Comparison of ENCODE assay signal across 10 mouse cellular contexts in genomic region chr9:107570016-107570415, GRCm38 (mm10). TPM values are rescaled to one million over a fixed set of nuclear protein-coding genes. Genes with fewer than 3 reads are reported as not detected.
DNase-seq lines count a peak whose midpoint lies in the region; ATAC-seq and TF ChIP-seq lines count a peak whose summit lies in the region.
"Had no signal": no experiment of that assay in that cellular context is flagged by ENCODE, and none has a peak within 500 bp of the region (broad histone marks: within the 10 kb centered on the region; RNA-seq: fewer than 3 reads in every experiment).

No protein-coding gene starts in this region.

- no peak for ATAC-seq in hindbrain, embryonic 11.5 days (ENCODE audit: low FRiP score)

- H3K36me3 ChIP-seq in hindbrain, embryonic 11.5 days (ENCODE audit: control insufficient read depth, insufficient read depth, low read length) = peaks cover 28% of the 10 kb centered on the region
- peaks cover 64% of the 10 kb centered on the region for H3K36me3 ChIP-seq in midbrain, embryonic 10.5 days

- WGBS in bone marrow, adult 2 months = 78% methylated on average over 13 of the region's 13 CpGs
- WGBS in hindbrain, embryonic 11.5 days = 52% methylated on average over 13 of the region's 13 CpGs
- 57% methylated on average over 13 of the region's 13 CpGs for WGBS in midbrain, embryonic 10.5 days

- H3K27ac ChIP-seq in bone marrow, adult 2 months (ENCODE audit: control insufficient read depth, insufficient read depth, low read depth, low read length, poor library complexity) = peak overlapping the region; percentile 35; the same call in 1 of the 2 replicates
- 0 out of 2 replicates have a peak overlapping the region, but pooled peaks have one; percentile 19 for H3K27ac ChIP-seq in hindbrain, embryonic 11.5 days (ENCODE audit: low read depth, low read length)
- peak overlapping the region; percentile 98 for H3K27ac ChIP-seq in midbrain, embryonic 10.5 days (replicated peaks)

- H3K27me3 ChIP-seq in hindbrain, embryonic 11.5 days (ENCODE audit: control insufficient read depth, insufficient read depth, low read length) = no peaks in the 10 kb centered on the region
- no peaks in the 10 kb centered on the region for H3K27me3 ChIP-seq in midbrain, embryonic 10.5 days (ENCODE audit: low read depth, poor library complexity, severe bottlenecking)
- H3K27me3 ChIP-seq: Patski had no signal

- no peak for TF ChIP-seq POLR2A in bone marrow, adult 2 months (IDR thresholded peaks at IDR 0.05; ENCODE audit: borderline replicate concordance, control insufficient read depth, low read depth, low read length)

- DNase-seq in kidney, adult 18-20 months = peak; percentile 33
- DNase-seq in kidney, postnatal 14 days = no peak
- no peak for DNase-seq in hindbrain, embryonic 11.5 days (ENCODE audit: low spot score)
- no peak for DNase-seq in midbrain, embryonic 10.5 days (ENCODE audit: low spot score)
- no peak for DNase-seq in urinary bladder, postnatal 14 days (ENCODE audit: low spot score)
- no peak for DNase-seq in thymus, postnatal 4 days
- no peak for DNase-seq in left cerebral cortex, postnatal 4 days
- DNase-seq: gastrocnemius, postnatal 14 days had no signal

- H3K4me2 ChIP-seq in hindbrain, embryonic 11.5 days (replicated peaks; ENCODE audit: low read depth, low read length) = peak overlapping the region; percentile 58

- peak overlapping the region; percentile 32 for H3K4me3 ChIP-seq in bone marrow, adult 2 months (replicated peaks; ENCODE audit: control insufficient read depth, low read depth, low read length)
- peak overlapping the region; percentile 91 for H3K4me3 ChIP-seq in hindbrain, embryonic 11.5 days (ENCODE audit: low read depth, low read length)
- H3K4me3 ChIP-seq in midbrain, embryonic 10.5 days = peak overlapping the region; percentile 89

- no peaks in the 10 kb centered on the region; the same call in 1 of the 2 replicates for H3K4me1 ChIP-seq in bone marrow, adult 2 months (ENCODE audit: control insufficient read depth, insufficient read depth, low read length)
- peaks cover 14% of the 10 kb centered on the region for H3K4me1 ChIP-seq in hindbrain, embryonic 11.5 days (replicated peaks; ENCODE audit: control insufficient read depth, insufficient read depth, low read length)
- H3K4me1 ChIP-seq in midbrain, embryonic 10.5 days = peaks cover 62% of the 10 kb centered on the region

- intact Hi-C loops in left cerebral cortex, postnatal 4 days (cut with DNase I) = no loop called here

- H3K9me3 ChIP-seq in hindbrain, embryonic 11.5 days (ENCODE audit: control insufficient read depth, low read length) = no peaks in the 10 kb centered on the region
- H3K9me3 ChIP-seq in midbrain, embryonic 10.5 days (replicated peaks) = 0 out of 2 replicates have a peak, but pooled peaks cover 6% of the 10 kb centered on the region

- TF ChIP-seq CTCF in bone marrow, adult 2 months (IDR thresholded peaks at IDR 0.05; ENCODE audit: control insufficient read depth, insufficient read depth, low read length) = no peak

- H3K9ac ChIP-seq in hindbrain, embryonic 11.5 days (ENCODE audit: low read depth, low read length) = peak overlapping the region; percentile 91

RNA-seq across cellular contexts. Expression of gene Hyal2, which starts 2.3 kb away (rescaled TPM):
- 6.8 and 7.2 TPM in 2 replicates for polyA plus RNA-seq in bone marrow, adult 2 months (2011; ENCODE audit: insufficient read depth, insufficient read length, low replicate concordance, missing spikeins)
- 116 and 123 TPM in 2 replicates for polyA plus RNA-seq in hindbrain, embryonic 11.5 days (2014; fragmentation: Nextera tagmentation; extraction: Ambion mirVana)
- 143 and 150 TPM in 2 replicates for polyA plus RNA-seq in midbrain, embryonic 10.5 days (2016; fragmentation: Nextera tagmentation; extraction: Ambion mirVana)
- total RNA-seq in left cerebral cortex, postnatal 4 days (2021) = 10 to 100 TPM; 20.8 to 28.4 TPM

RNA-seq across cellular contexts. Expression of gene Hyal1, which starts 6.7 kb away (rescaled TPM):
- 2.9 and 8.5 TPM in 2 replicates for polyA plus RNA-seq in bone marrow, adult 2 months (2011; ENCODE audit: insufficient read depth, insufficient read length, low replicate concordance, missing spikeins)
- polyA plus RNA-seq in hindbrain, embryonic 11.5 days (2014; fragmentation: Nextera tagmentation; extraction: Ambion mirVana) = 3.6 and 4.4 TPM in 2 replicates
- polyA plus RNA-seq in midbrain, embryonic 10.5 days (2016; fragmentation: Nextera tagmentation; extraction: Ambion mirVana) = 6.8 and 9.3 TPM in 2 replicates
- 1 to 10 TPM; 3.8 to 4.1 TPM for total RNA-seq in left cerebral cortex, postnatal 4 days (2021)

RNA-seq across cellular contexts. Expression of gene Tusc2, which starts 7.0 kb away (rescaled TPM):
- 15.0 and 22.1 TPM in 2 replicates for polyA plus RNA-seq in bone marrow, adult 2 months (2011; ENCODE audit: insufficient read depth, insufficient read length, low replicate concordance, missing spikeins)
- polyA plus RNA-seq in hindbrain, embryonic 11.5 days (2014; fragmentation: Nextera tagmentation; extraction: Ambion mirVana) = 88.2 and 92.4 TPM in 2 replicates
- polyA plus RNA-seq in midbrain, embryonic 10.5 days (2016; fragmentation: Nextera tagmentation; extraction: Ambion mirVana) = 79.2 and 84.3 TPM in 2 replicates
- 10 to 100 TPM; 65.4 to 66.9 TPM for total RNA-seq in left cerebral cortex, postnatal 4 days (2021)

RNA-seq across cellular contexts. Expression of gene Naa80, which starts 8.7 kb away (rescaled TPM):
- 14.9 and 34.9 TPM in 2 replicates for polyA plus RNA-seq in bone marrow, adult 2 months (2011; ENCODE audit: insufficient read depth, insufficient read length, low replicate concordance, missing spikeins)
- 10.5 and 11.3 TPM in 2 replicates for polyA plus RNA-seq in hindbrain, embryonic 11.5 days (2014; fragmentation: Nextera tagmentation; extraction: Ambion mirVana)
- 17.6 and 18.2 TPM in 2 replicates for polyA plus RNA-seq in midbrain, embryonic 10.5 days (2016; fragmentation: Nextera tagmentation; extraction: Ambion mirVana)
- 10 to 100 TPM; 11.9 to 13.0 TPM for total RNA-seq in left cerebral cortex, postnatal 4 days (2021)

RNA-seq across cellular contexts. Expression of gene Hyal3, which starts 10.6 kb away (rescaled TPM):
- 2.8 TPM in 1 of 2 replicates, not detected in the other for polyA plus RNA-seq in bone marrow, adult 2 months (2011; ENCODE audit: insufficient read depth, insufficient read length, low replicate concordance, missing spikeins)
- 0.18 and 0.39 TPM in 2 replicates for polyA plus RNA-seq in hindbrain, embryonic 11.5 days (2014; fragmentation: Nextera tagmentation; extraction: Ambion mirVana)
- 0.62 and 0.96 TPM in 2 replicates for polyA plus RNA-seq in midbrain, embryonic 10.5 days (2016; fragmentation: Nextera tagmentation; extraction: Ambion mirVana)
- 1 to 10 TPM; 1.5 to 2.1 TPM for total RNA-seq in left cerebral cortex, postnatal 4 days (2021)

Comparison
In these comparisons a context has a peak if more than half of its experiments do, and no peak if none do; other contexts are left out.
1. H3K27ac ChIP-seq: peak in every context shown above with its lines; median percentile 98 in midbrain, embryonic 10.5 days; 35 in bone marrow, adult 2 months; 19 in hindbrain, embryonic 11.5 days.
2. H3K4me3 ChIP-seq: peak in every context shown above with its lines; median percentile 91 in hindbrain, embryonic 11.5 days; 89 in midbrain, embryonic 10.5 days; 32 in bone marrow, adult 2 months.
3. RNA of gene Hyal2, which starts 2.3 kb away (polyA plus RNA-seq): 143 to 150 TPM in midbrain, embryonic 10.5 days and 116 to 123 TPM in hindbrain, embryonic 11.5 days; 6.8 to 7.2 TPM in bone marrow, adult 2 months; every median in the first group is over 10 times any median in the second.